Mouse (Mus musculus) midbrain, embryonic 15.5 days (tissue): ENCODE data around the gene Zbtb38. TPM values are rescaled to one million over a fixed set of nuclear protein-coding genes. Genes with fewer than 3 reads are reported as not detected.
A peak's percentile ranks its signal among the peaks of the same experiment; 100 is the strongest.

Experiments used
- ATAC-seq: fragments of 200-750 bp; cut with Nextera tagmentation; replicated peaks from 2 replicates; pipeline ENCODE4 v1.8.0; 2017; ENCODE audit warnings: moderate TSS enrichment
- H3K27ac ChIP-seq: fragments of 300-500 bp; sonication (generic); 2 replicates; pipeline ENCODE4 v1.5.1; 2015; ENCODE audit warnings: mild to moderate bottlenecking, inconsistent platforms
- H3K27me3 ChIP-seq: fragments of 300-500 bp; sonication (generic); replicated peaks from 2 replicates; pipeline ENCODE4 v1.6.1; 2015; ENCODE audit warnings: inconsistent platforms
- H3K36me3 ChIP-seq: fragments of 300-500 bp; sonication (generic); replicated peaks from 2 replicates; pipeline ENCODE4 v1.6.1; 2015; ENCODE audit warnings: inconsistent platforms
- H3K4me1 ChIP-seq: fragments of 300-500 bp; sonication (generic); 2 replicates; pipeline ENCODE4 v1.6.1; 2015; ENCODE audit warnings: inconsistent platforms
- H3K4me2 ChIP-seq: fragments of 300-500 bp; sonication (generic); 2 replicates; pipeline ENCODE4 v1.6.1; 2015; ENCODE audit warnings: inconsistent platforms, mild to moderate bottlenecking, moderate library complexity
- H3K4me3 ChIP-seq: fragments of 300-500 bp; sonication (generic); 2 replicates; pipeline ENCODE4 v1.5.1; 2015; ENCODE audit warnings: mild to moderate bottlenecking, inconsistent platforms
- H3K9ac ChIP-seq: fragments of 300-500 bp; sonication (generic); 2 replicates; pipeline ENCODE4 v1.6.1; 2015; ENCODE audit warnings: mild to moderate bottlenecking, inconsistent platforms
- H3K9me3 ChIP-seq: fragments of 300-500 bp; sonication (generic); 2 replicates; pipeline ENCODE4 v1.6.1; 2016; ENCODE audit warnings: inconsistent platforms
- WGBS: fragments of 180-500 bp; shearing (Covaris S2); methylation state at CpG from one replicate; pipeline ENCODE4 v1.1.7; 2015; ENCODE audit warnings: mixed read lengths; 5-methylcytosine and 5-hydroxymethylcytosine counted together
- polyA plus RNA-seq: library from polyadenylated mRNA; unstranded; fragments of >200 nt; fragmentation: Nextera tagmentation; extraction: Ambion mirVana; gene quantifications from 2 replicates; pipeline ENCODE4 v1.2.1, GENCODE M21; 2015

Zbtb38 gene
- polyA plus RNA-seq, 1 experiment from 2014 or later: 59.2 TPM

DNA sequence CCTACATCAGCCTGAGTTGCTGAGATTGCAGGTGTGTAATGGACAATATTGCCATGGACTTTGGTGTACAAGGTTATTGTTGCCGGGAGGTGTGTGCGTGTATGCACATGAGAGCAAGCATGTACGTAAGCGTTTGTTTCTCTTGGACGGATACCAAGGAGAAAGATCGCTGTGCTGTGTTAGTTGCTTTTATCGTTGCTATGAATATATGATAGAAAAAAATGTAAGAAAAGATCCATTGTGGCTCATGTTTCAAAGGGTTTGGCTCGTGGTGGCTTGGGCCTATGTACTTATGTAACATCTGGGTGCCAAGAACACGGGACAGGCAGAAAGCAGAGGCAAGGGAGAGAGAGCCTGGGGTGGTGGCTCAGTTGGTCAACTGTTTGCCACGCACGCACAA is 3.1 kb upstream of the Zbtb38 start:
- no peak overlapping the region for H3K4me3 ChIP-seq
- H3K9me3 ChIP-seq: no peaks in the 10 kb centered on the region
- ATAC-seq: no peak
- H3K27ac ChIP-seq: no peak overlapping the region
- H3K9ac ChIP-seq: no peak overlapping the region
- no peaks in the 10 kb centered on the region for H3K27me3 ChIP-seq
- H3K36me3 ChIP-seq: no peaks in the 10 kb centered on the region
- 90% methylated on average over 11 of the region's 11 CpGs for WGBS
- H3K4me2 ChIP-seq: no peak overlapping the region
- H3K4me1 ChIP-seq: no peaks in the 10 kb centered on the region

DNA sequence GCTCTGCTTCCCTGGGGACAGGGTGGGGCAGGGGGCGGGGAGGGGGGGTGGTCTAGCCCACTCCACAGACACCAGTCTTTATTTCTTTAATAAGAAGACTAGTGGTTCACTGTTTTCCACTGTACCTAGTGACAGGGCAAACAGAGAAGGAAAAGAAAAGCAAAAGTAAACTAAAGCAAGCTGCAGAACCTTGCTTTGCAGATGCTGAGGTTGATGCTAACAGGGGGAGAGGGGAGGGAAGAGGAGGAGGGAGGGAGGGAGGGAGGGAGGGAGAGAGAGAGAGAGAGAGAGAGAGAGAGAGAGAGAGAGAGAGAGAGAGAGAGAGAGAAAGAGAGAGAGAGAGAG is 2.0 kb upstream of the Zbtb38 start:
- Histone ChIP-seq H3K27ac (no peak overlapping the region), H3K36me3 (no peaks in the 10 kb centered on the region), H3K4me1 (no peaks in the 10 kb centered on the region), H3K9me3 (no peaks in the 10 kb centered on the region), H3K27me3 (no peaks in the 10 kb centered on the region), H3K4me2 (no peak overlapping the region), H3K4me3 (no peak overlapping the region), H3K9ac (no peak overlapping the region)
- no peak for ATAC-seq
- 53% methylated on average over 1 of the region's 1 CpGs for WGBS

DNA sequence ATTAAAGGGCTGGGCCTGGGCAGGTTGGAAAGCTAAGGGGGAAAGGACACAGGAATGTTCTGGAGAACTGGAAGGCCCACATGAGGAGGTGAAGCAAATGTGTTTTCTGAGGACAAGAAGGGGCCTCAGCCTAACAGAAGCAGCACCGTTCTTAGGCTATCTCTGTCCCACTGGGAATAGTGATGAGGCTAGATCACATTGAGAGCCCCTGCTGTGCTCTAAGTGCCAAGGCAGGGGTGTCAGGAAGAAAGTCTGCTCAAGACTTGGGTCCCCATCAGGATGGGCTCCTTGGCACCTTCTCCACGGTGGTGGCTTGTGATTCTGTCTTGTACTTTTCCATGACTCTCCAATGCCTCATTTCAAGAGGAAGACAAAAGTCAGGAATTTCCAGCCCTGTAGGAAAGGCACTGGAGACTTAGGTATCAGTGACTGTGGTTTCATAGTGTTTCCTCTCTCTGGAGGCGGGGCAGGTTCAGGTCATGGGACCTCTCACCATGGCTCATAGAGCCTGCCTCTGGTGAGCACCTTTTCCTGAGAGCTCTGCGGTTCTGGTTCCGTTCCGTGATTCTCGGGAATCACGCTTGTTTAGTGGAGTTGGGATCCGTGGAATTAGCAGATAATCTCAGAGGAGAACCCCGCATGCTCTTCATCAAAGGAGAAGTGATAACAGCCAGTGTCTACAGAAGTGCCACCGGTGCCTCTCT is 1.4 kb upstream of the Zbtb38 start:
- no peak overlapping the region for H3K9ac ChIP-seq
- H3K9me3 ChIP-seq: no peaks in the 10 kb centered on the region
- no peak overlapping the region for H3K4me3 ChIP-seq
- no peak for ATAC-seq
- no peaks in the 10 kb centered on the region for H3K27me3 ChIP-seq
- WGBS: 78% methylated on average over 11 of the region's 11 CpGs
- no peaks in the 10 kb centered on the region for H3K4me1 ChIP-seq
- H3K27ac ChIP-seq: no peak overlapping the region
- no peaks in the 10 kb centered on the region for H3K36me3 ChIP-seq
- no peak overlapping the region for H3K4me2 ChIP-seq

DNA sequence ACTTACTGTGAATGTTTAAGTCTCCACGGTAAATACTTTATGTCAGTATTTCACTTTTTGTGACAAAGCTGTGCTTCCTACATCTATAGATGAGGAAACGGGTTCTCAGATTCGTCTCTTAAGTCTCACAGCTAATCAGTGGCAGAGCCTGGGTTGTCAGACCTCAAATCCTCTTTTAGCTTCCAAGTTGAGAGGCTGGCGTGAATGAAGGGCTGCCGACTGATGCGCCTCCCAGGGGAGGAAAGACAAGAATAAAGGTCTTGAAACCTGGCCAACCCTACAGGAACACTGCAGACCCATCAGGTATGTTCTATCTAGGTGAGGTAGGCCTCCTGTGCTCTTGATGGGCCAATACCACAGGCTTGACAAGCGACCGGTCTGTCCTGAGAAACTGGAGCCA is 761 bp upstream of the Zbtb38 start:
- no peak overlapping the region for H3K4me2 ChIP-seq

DNA sequence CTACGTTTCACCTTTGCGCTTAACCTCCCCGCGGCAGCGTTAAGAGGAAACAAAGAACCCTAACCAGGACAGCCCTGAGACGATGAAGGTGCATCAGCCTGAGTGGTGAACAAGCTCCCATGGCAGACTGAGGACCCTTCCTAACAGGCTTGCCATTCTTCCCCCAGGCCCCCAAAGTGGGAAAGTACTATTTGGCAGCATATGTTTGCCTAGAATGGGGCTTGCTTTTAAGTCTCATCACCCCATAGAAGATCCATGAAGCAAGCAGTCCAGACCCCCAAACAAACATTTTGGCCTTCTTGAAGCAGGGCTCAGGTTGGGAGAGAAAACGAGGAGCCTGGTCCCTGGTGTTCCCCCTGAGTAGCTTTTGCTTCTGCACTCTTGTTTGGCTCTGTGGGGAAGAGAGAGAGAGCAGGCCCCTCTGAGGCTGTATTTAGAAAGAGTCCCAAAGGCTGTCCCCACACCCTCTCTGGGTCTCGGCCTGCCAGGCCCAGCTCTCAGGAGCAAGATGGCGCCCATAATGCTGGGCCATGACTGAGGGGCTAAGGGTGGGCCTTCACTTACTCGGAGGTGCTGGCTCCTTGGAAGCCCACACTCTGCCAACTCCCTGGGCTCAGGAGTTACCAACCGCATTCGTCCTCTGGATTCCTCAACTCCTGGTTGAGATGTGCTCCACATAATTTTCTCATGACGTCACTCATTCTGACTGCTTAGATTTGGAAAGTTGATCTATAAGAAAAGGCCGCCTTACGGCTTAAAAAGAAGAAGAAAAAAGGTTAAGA is 619 bp downstream of the Zbtb38 start:
- Histone ChIP-seq H3K9ac (no peak overlapping the region), H3K4me3 (no peak overlapping the region), H3K4me1 (no peaks in the 10 kb centered on the region), H3K4me2 (no peak overlapping the region), H3K36me3 (no peaks in the 10 kb centered on the region), H3K27ac (no peak overlapping the region), H3K9me3 (no peaks in the 10 kb centered on the region), H3K27me3 (no peaks in the 10 kb centered on the region)
- ATAC-seq: no peak
- 88% methylated on average over 15 of the region's 15 CpGs for WGBS

More for the DNA sequence above, 761 bp upstream of the Zbtb38 start:
- Histone ChIP-seq H3K4me3 (no peak overlapping the region), H3K9ac (no peak overlapping the region), H3K9me3 (no peaks in the 10 kb centered on the region), H3K36me3 (no peaks in the 10 kb centered on the region), H3K27me3 (no peaks in the 10 kb centered on the region), H3K4me1 (no peaks in the 10 kb centered on the region), H3K27ac (no peak overlapping the region)
- WGBS: 87% methylated on average over 8 of the region's 8 CpGs
- no peak for ATAC-seq

DNA sequence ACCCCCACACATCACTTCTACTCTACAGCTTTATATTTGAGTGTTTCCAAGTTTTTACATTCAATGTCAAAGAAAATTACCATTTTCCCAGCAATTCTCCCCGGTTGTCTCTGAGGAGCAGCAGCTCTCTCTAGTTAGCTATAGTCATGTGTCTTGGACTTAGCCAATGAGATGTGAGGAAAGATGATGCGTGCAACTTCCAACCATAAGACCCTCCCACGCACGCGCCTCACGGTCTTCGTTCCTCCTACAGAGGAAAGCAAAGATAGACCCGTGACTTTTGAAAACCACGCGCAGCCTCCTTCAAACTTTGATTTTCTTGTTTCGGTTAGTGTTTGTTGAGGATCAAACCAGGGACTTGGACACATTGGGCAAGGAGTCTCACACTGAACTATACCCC is 2.0 kb downstream of the Zbtb38 start:
- no peak overlapping the region for H3K9ac ChIP-seq
- no peak overlapping the region for H3K4me2 ChIP-seq
- H3K9me3 ChIP-seq: no peaks in the 10 kb centered on the region
- 98% methylated on average over 11 of the region's 11 CpGs for WGBS
- no peak for ATAC-seq
- H3K27me3 ChIP-seq: no peaks in the 10 kb centered on the region
- H3K27ac ChIP-seq: no peak overlapping the region
- no peak overlapping the region for H3K4me3 ChIP-seq
- no peaks in the 10 kb centered on the region for H3K36me3 ChIP-seq
- no peaks in the 10 kb centered on the region for H3K4me1 ChIP-seq

DNA sequence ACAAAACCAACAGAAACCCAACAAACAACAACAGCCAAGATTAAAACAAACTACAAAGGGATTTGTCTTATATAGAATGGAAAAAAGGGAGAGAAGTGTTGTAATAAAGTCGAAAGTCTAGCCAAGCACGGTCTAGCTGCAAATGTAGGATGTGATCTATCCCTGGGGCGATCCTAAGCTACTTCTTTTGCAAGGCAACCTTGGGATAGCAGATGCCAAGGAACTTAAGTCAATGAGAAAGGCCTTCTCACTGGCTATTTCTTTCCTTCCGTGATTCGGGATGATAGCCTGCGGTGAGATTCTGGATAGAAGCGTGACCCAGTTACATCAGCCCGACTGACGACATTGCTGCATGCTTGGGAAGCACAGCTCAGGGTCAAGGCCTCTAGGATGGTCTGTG is 6.1 kb downstream of the Zbtb38 start:
- no peak overlapping the region for H3K4me2 ChIP-seq
- ATAC-seq: no peak
- H3K27ac ChIP-seq: no peak overlapping the region
- H3K4me3 ChIP-seq: no peak overlapping the region
- no peaks in the 10 kb centered on the region for H3K4me1 ChIP-seq
- H3K9me3 ChIP-seq: no peaks in the 10 kb centered on the region
- no peaks in the 10 kb centered on the region for H3K27me3 ChIP-seq
- 93% methylated on average over 9 of the region's 9 CpGs for WGBS
- no peak overlapping the region for H3K9ac ChIP-seq
- H3K36me3 ChIP-seq: no peaks in the 10 kb centered on the region

DNA sequence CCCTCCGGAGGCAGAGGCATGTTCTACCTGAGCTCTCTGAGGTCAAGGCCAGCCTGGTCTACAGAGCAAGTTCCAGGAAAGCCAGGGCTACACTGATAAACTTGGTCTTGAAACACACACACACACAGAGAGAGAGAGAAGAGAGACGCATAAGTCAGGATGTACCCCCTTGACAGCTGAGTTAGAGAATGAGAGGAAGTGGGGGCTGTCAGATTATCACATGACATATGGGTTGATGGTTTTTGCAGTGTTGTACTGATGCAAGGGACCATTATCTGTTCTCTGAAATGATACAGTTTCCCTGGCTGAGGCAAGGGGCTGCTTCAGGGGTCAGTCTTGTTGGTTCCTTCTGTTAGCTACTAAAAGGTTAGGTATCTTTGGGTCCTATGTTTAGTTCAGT is 7.7 kb downstream of the Zbtb38 start:
- ATAC-seq: no peak
- Histone ChIP-seq H3K9ac (no peak overlapping the region), H3K4me1 (peaks cover 6% of the 10 kb centered on the region), H3K4me3 (no peak overlapping the region), H3K27ac (no peak overlapping the region), H3K36me3 (no peaks in the 10 kb centered on the region), H3K27me3 (no peaks in the 10 kb centered on the region; the same call in 1 of the 2 replicates), H3K4me2 (no peak overlapping the region), H3K9me3 (no peaks in the 10 kb centered on the region)
- 91% methylated on average over 2 of the region's 2 CpGs for WGBS

DNA sequence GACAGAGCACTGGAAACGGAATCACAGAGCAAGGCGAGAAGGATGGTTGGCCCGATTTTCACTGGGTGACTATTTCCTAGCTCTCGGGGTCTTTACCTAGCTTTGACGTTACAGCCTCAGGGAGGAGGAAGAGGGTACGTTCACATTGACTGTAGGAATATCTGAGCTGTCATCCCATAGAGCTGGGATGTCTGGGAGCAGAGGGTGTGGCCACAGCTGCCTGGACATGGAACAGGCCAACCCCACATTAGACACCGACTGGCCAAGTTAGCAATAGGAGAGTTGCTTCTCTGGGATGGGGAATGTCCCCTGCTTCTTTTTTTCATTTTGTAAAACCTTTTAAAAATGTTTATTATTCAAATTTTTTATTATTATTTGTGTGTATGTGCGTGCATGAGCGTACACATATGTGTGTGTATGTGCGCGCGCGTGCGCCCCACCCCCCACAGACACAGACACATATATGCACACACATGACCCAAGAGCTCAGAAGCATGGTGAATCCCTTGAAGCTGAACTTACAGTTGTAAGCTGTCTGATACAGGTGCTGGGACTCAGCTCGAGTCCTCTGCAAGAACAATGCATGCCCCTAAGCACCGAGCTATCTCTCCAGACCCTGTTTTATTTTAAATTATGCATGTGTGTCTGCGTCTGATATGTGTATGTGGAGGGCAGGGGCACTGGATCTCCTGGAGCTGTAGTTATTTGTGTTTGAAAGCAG is 11.1 kb downstream of the Zbtb38 start:
- ATAC-seq: peak; percentile 69
- H3K27ac ChIP-seq: peak overlapping the region; percentile 20; the same call in 1 of the 2 replicates
- H3K9ac ChIP-seq: no peak overlapping the region

DNA sequence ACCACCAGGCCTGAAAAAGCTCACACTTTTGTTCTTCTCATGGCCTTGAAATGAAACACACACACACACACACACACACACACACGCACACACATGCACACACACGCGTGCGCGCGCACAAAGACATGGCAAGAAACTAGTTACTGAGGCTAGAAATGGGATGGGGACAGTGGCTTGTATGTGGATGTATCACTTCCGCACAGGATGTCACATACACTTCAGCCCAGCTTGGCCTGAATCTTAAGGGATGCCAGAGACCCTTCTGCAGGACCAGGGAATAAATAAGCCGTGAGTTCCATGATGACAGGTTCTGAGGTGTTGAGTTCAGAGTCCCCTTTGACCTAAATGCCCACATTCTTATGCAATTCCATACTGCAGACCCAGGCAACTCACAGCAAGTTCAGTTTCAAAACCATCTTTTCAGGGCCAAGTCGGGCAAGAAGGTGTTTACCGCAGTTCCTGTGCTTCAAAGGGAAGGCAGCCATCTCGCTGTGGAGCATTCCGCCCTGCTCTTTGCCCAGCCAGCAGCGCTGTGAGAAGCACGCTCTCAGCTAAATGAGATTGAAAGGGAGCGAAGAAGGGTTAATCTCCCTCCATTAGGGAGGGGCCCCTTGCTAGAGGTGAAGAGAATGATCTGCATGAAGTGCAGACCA is 11.8 kb downstream of the Zbtb38 start:
- WGBS: 59% methylated on average over 15 of the region's 15 CpGs
- Histone ChIP-seq H3K9ac (no peak overlapping the region), H3K9me3 (no peaks in the 10 kb centered on the region), H3K27ac (peak overlapping the region; percentile 20; the same call in 1 of the 2 replicates), H3K4me2 (peak overlapping the region; percentile 4; the same call in 1 of the 2 replicates), H3K27me3 (no peaks in the 10 kb centered on the region; the same call in 1 of the 2 replicates), H3K4me1 (peaks cover 8% of the 10 kb centered on the region), H3K4me3 (no peak overlapping the region), H3K36me3 (no peaks in the 10 kb centered on the region)
- peak; percentile 45 for ATAC-seq

More for the DNA sequence above, 11.1 kb downstream of the Zbtb38 start:
- H3K27me3 ChIP-seq: no peaks in the 10 kb centered on the region; the same call in 1 of the 2 replicates
- H3K9me3 ChIP-seq: no peaks in the 10 kb centered on the region
- H3K4me1 ChIP-seq: peaks cover 6% of the 10 kb centered on the region
- no peak overlapping the region for H3K4me3 ChIP-seq
- H3K36me3 ChIP-seq: no peaks in the 10 kb centered on the region
- H3K4me2 ChIP-seq: peak overlapping the region; percentile 4; the same call in 1 of the 2 replicates
- WGBS: 65% methylated on average over 17 of the region's 17 CpGs

DNA sequence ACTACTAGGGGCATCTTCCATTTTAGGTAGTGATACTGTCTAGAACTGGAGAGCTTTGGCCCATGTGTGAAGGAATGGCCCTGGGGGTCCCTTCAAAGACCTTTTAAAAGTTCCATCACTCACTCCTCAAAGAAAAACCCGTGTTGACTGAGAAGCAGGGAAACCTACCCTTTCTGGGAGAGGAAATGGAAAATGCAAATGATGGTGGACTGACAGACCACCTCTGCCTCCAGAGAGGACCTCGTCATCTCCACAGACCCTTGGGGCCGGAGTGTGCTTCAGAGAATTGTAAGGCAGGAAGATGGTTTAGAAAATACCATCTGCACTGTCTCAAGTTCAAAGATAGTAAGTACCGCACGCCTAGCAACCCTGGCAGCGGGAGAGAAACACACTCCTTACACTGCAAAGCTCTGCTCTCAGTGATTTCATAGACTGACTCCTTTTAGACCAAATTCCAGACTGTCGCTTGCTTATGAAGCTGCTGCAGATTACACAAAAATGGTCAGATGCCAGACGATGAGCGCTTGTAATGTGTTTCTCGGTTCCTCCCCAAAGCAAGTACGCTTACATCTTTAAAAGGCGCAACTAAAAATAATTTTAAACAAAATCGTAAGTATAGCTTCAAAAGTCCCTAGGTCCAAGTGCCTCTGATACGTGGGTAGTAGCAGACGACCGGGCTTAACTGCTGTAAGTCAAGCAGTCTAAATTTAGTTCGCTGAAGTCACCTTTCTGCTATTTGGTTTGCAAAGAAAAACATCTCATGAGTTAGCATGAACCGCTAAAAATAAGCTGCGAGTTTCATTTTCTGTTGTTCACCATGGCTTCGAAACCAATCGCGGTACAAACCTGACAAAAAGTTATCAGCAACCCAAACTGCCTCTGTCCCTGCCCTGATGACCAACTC is 12.6 kb downstream of the Zbtb38 start:
- no peak for ATAC-seq
- H3K4me1 ChIP-seq: peaks cover 11% of the 10 kb centered on the region
- no peak overlapping the region for H3K9ac ChIP-seq
- no peak overlapping the region for H3K4me2 ChIP-seq
- no peaks in the 10 kb centered on the region; the same call in 1 of the 2 replicates for H3K27me3 ChIP-seq
- H3K4me3 ChIP-seq: no peak overlapping the region
- H3K36me3 ChIP-seq: no peaks in the 10 kb centered on the region
- no peaks in the 10 kb centered on the region for H3K9me3 ChIP-seq
- H3K27ac ChIP-seq: no peak overlapping the region
- 89% methylated on average over 22 of the region's 22 CpGs for WGBS
